Mouse (Mus musculus) midbrain, embryonic 15.5 days (tissue): ENCODE results near the gene St8sia1. TPM values are rescaled to one million over a fixed set of nuclear protein-coding genes. Genes with fewer than 3 reads are reported as not detected.
A peak's percentile ranks its signal among the peaks of the same experiment; 100 is the strongest.
"Not testable (repeated sequence)": the region's sequence is repeated elsewhere in the genome, so short reads cannot be mapped to it uniquely, and the experiment has no call there.

Source experiments
- ATAC-seq: fragments of 200-750 bp; cut with Nextera tagmentation; replicated peaks from 2 replicates; pipeline ENCODE4 v1.8.0; 2017; ENCODE audit warnings: moderate TSS enrichment
- H3K27ac ChIP-seq: fragments of 300-500 bp; sonication (generic); 2 replicates; pipeline ENCODE4 v1.5.1; 2015; ENCODE audit warnings: mild to moderate bottlenecking, inconsistent platforms
- H3K27me3 ChIP-seq: fragments of 300-500 bp; sonication (generic); replicated peaks from 2 replicates; pipeline ENCODE4 v1.6.1; 2015; ENCODE audit warnings: inconsistent platforms
- H3K36me3 ChIP-seq: fragments of 300-500 bp; sonication (generic); replicated peaks from 2 replicates; pipeline ENCODE4 v1.6.1; 2015; ENCODE audit warnings: inconsistent platforms
- H3K4me1 ChIP-seq: fragments of 300-500 bp; sonication (generic); 2 replicates; pipeline ENCODE4 v1.6.1; 2015; ENCODE audit warnings: inconsistent platforms
- H3K4me2 ChIP-seq: fragments of 300-500 bp; sonication (generic); 2 replicates; pipeline ENCODE4 v1.6.1; 2015; ENCODE audit warnings: inconsistent platforms, mild to moderate bottlenecking, moderate library complexity
- H3K4me3 ChIP-seq: fragments of 300-500 bp; sonication (generic); 2 replicates; pipeline ENCODE4 v1.5.1; 2015; ENCODE audit warnings: mild to moderate bottlenecking, inconsistent platforms
- H3K9ac ChIP-seq: fragments of 300-500 bp; sonication (generic); 2 replicates; pipeline ENCODE4 v1.6.1; 2015; ENCODE audit warnings: mild to moderate bottlenecking, inconsistent platforms
- H3K9me3 ChIP-seq: fragments of 300-500 bp; sonication (generic); 2 replicates; pipeline ENCODE4 v1.6.1; 2016; ENCODE audit warnings: inconsistent platforms
- WGBS: fragments of 180-500 bp; shearing (Covaris S2); methylation state at CpG from one replicate; pipeline ENCODE4 v1.1.7; 2015; ENCODE audit warnings: mixed read lengths; 5-methylcytosine and 5-hydroxymethylcytosine counted together
- polyA plus RNA-seq: library from polyadenylated mRNA; unstranded; fragments of >200 nt; fragmentation: Nextera tagmentation; extraction: Ambion mirVana; gene quantifications from 2 replicates; pipeline ENCODE4 v1.2.1, GENCODE M21; 2015

Gene St8sia1
- 8.8 and 9.2 TPM in 2 replicates for polyA plus RNA-seq

GRCm38 (mm10) chr6:142964076-142964530, at the start of gene St8sia1:
TSS of gene St8sia1 (minus strand) at chr6:142964452.
- H3K36me3 ChIP-seq = no peaks in the 10 kb centered on the region
- H3K27me3 ChIP-seq = no peaks in the 10 kb centered on the region
- peak within 1 kb of the TSS; percentile 94 for H3K9ac ChIP-seq
- under 1% methylated on average over 45 of the region's 45 CpGs for WGBS
- ATAC-seq = peak; percentile 78
- peaks cover 40% of the 10 kb centered on the region for H3K4me1 ChIP-seq
- H3K4me2 ChIP-seq = peak within 1 kb of the TSS; percentile 65
- H3K27ac ChIP-seq = peak within 1 kb of the TSS; percentile 99
- H3K4me3 ChIP-seq = peak within 1 kb of the TSS; percentile 86
- H3K9me3 ChIP-seq = no peaks in the 10 kb centered on the region

GRCm38 (mm10) chr6:143012513-143013215, 48.4 kb upstream of the St8sia1 start:
- H3K9ac ChIP-seq = no peak overlapping the region
- H3K27ac ChIP-seq = no peak overlapping the region
- ATAC-seq = no peak
- peaks cover 40% of the 10 kb centered on the region for H3K36me3 ChIP-seq
- no peaks in the 10 kb centered on the region for H3K9me3 ChIP-seq
- 96% methylated on average over 15 of the region's 15 CpGs for WGBS
- no peak overlapping the region for H3K4me3 ChIP-seq
- no peaks in the 10 kb centered on the region for H3K4me1 ChIP-seq
- H3K27me3 ChIP-seq = no peaks in the 10 kb centered on the region
- no peak overlapping the region for H3K4me2 ChIP-seq

DNA sequence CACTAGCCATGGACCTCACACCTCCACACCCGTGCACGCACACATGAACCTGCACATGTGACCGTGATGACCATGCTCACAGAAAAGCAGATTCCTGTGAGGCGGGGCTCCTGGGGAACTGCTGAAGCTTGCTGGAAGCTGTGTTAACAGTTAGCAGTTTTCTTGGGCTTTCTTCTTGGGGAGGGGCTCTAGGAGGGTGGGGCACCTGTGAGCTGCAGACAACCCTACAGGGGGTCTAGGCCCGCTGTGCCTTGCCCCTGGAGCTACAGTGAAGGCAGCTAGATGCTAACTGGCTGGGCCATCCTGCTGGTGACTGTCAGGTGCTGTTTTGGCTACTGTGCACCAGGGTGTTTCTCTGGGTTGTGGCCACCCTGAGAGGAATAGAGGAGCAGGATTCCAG, 44.6 kb upstream of the St8sia1 start:
- no peak for ATAC-seq
- Histone ChIP-seq H3K9ac (no peak overlapping the region), H3K36me3 (peaks cover 31% of the 10 kb centered on the region), H3K9me3 (no peaks in the 10 kb centered on the region), H3K27ac (no peak overlapping the region), H3K4me1 (no peaks in the 10 kb centered on the region), H3K4me2 (no peak overlapping the region), H3K4me3 (no peak overlapping the region), H3K27me3 (no peaks in the 10 kb centered on the region)
- WGBS = 85% methylated on average over 5 of the region's 5 CpGs

- H3K27ac ChIP-seq, H3K9me3 ChIP-seq, H3K36me3 ChIP-seq, H3K27me3 ChIP-seq, H3K4me1 ChIP-seq, H3K9ac ChIP-seq, ATAC-seq, H3K4me2 ChIP-seq, H3K4me3 ChIP-seq: not testable (repeated sequence)
- 91% methylated on average over 9 of the region's 9 CpGs for WGBS
These were observed 41.0 kb upstream of the St8sia1 start for GRCm38 (mm10) chr6:143005209-143005608.

- 78% methylated on average over 9 of the region's 9 CpGs for WGBS
- Histone ChIP-seq H3K4me1 (no peaks in the 10 kb centered on the region), H3K27me3 (no peaks in the 10 kb centered on the region), H3K36me3 (0 out of 2 replicates have a peak, but pooled peaks cover 2% of the 10 kb centered on the region), H3K4me2 (no peak overlapping the region), H3K27ac (no peak overlapping the region), H3K9me3 (no peaks in the 10 kb centered on the region), H3K4me3 (no peak overlapping the region), H3K9ac (no peak overlapping the region)
- no peak for ATAC-seq
These were observed 40.5 kb upstream of the St8sia1 start for GRCm38 (mm10) chr6:143004801-143005200.

GRCm38 (mm10) chr6:142998221-142998999, 34.2 kb upstream of the St8sia1 start:
- H3K9ac ChIP-seq = no peak overlapping the region
- H3K4me2 ChIP-seq = no peak overlapping the region
- ATAC-seq = no peak
- H3K36me3 ChIP-seq = no peaks in the 10 kb centered on the region
- no peak overlapping the region for H3K4me3 ChIP-seq
- H3K27ac ChIP-seq = no peak overlapping the region
- H3K4me1 ChIP-seq = peaks cover 11% of the 10 kb centered on the region
- no peaks in the 10 kb centered on the region for H3K27me3 ChIP-seq
- WGBS = 66% methylated on average over 12 of the region's 12 CpGs
- H3K9me3 ChIP-seq = no peaks in the 10 kb centered on the region

- Histone ChIP-seq H3K9me3 (no peaks in the 10 kb centered on the region), H3K9ac (no peak overlapping the region), H3K4me2 (no peak overlapping the region), H3K27me3 (no peaks in the 10 kb centered on the region), H3K4me3 (no peak overlapping the region), H3K36me3 (no peaks in the 10 kb centered on the region), H3K4me1 (peaks cover 22% of the 10 kb centered on the region), H3K27ac (no peak overlapping the region)
- ATAC-seq = no peak
- WGBS = 69% methylated on average over 3 of the region's 3 CpGs
These were observed 32.6 kb upstream of the St8sia1 start for GRCm38 (mm10) chr6:142996887-142997286.

DNA sequence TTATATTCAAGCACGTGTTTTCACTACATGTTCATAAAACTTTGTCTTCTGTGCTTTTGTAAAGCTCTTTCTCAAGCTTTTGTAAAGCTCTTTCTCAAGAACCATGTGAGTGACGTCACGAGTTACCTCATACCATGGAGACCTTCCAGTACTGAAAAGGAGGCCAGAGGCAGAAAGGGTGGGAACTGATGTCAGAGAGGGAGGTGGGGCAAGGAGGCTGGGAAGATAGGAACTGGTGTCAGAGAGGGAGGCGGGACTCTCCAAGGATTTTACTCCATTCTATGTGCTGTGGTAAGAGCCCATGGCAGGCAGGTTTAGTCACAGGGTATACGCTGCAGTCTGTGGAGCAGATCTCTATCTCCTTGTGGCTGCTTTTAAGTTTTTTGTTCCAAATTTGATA, 31.3 kb upstream of the St8sia1 start:
- no peak overlapping the region for H3K9ac ChIP-seq
- ATAC-seq = no peak
- H3K27me3 ChIP-seq = no peaks in the 10 kb centered on the region
- peaks cover 32% of the 10 kb centered on the region for H3K4me1 ChIP-seq
- H3K9me3 ChIP-seq = no peaks in the 10 kb centered on the region
- no peak overlapping the region for H3K4me3 ChIP-seq
- H3K36me3 ChIP-seq = no peaks in the 10 kb centered on the region
- H3K27ac ChIP-seq = no peak overlapping the region
- no peak overlapping the region for H3K4me2 ChIP-seq
- WGBS = 71% methylated on average over 5 of the region's 5 CpGs

DNA sequence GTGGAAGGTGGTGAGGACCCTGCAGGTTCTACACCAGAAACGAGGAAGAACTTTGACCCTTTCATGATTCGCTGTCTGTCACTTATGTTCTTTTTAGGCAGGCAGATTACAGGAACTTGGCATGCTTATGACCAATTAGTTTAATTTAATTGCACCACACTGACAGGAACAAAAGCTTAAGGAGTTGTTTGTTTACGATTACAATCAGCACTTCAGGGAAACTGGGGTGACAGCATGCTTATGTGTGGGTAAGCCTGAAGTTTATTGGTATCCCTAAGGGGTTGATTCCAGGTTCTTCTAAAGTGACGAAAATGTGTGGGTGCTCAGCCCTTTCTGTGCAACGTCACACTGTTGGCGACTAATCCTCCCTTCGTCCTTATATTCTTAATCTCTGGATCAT, 30.6 kb upstream of the St8sia1 start:
- Histone ChIP-seq H3K4me2 (no peak overlapping the region), H3K4me3 (no peak overlapping the region), H3K9me3 (no peaks in the 10 kb centered on the region), H3K9ac (no peak overlapping the region), H3K4me1 (peaks cover 32% of the 10 kb centered on the region), H3K27ac (no peak overlapping the region), H3K36me3 (no peaks in the 10 kb centered on the region), H3K27me3 (no peaks in the 10 kb centered on the region)
- 53% methylated on average over 7 of the region's 7 CpGs for WGBS
- no peak for ATAC-seq

GRCm38 (mm10) chr6:142993705-142994698, 29.8 kb upstream of the St8sia1 start:
- WGBS = 17% methylated on average over 14 of the region's 14 CpGs
- H3K27ac ChIP-seq = peak overlapping the region; percentile 8; the same call in 1 of the 2 replicates
- peak; percentile 41; the same call in 1 of the 2 replicates for ATAC-seq

DNA sequence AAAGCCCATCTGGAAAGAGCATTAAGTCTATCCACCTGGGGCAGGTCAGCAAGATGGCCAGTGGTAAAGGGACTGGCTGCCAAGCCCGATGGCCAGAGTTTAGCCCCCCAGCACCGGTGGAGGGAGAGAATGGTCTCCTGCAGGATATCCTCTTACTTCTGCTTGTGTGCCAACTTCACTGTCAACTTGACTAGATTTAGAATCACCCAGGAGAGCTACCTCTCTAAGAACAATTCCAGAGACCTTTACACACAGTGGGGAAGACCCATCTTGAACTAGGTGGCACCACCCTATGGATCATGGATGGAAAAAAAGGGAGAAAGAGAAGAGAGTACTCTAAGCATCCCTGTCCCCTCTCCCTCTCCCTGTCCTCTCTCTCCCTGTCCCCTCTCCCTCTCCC, 28.7 kb upstream of the St8sia1 start:
- peak overlapping the region; percentile 8; the same call in 1 of the 2 replicates for H3K27ac ChIP-seq
- no peaks in the 10 kb centered on the region for H3K27me3 ChIP-seq
- no peak overlapping the region for H3K9ac ChIP-seq
- no peaks in the 10 kb centered on the region for H3K9me3 ChIP-seq
- no peak overlapping the region for H3K4me2 ChIP-seq
- 71% methylated on average over 2 of the region's 2 CpGs for WGBS
- ATAC-seq = no peak
- H3K36me3 ChIP-seq = no peaks in the 10 kb centered on the region
- peaks cover 32% of the 10 kb centered on the region for H3K4me1 ChIP-seq
- H3K4me3 ChIP-seq = no peak overlapping the region

More at GRCm38 (mm10) chr6:142993705-142994698, 29.8 kb upstream of the St8sia1 start:
- Histone ChIP-seq H3K36me3 (no peaks in the 10 kb centered on the region), H3K9me3 (no peaks in the 10 kb centered on the region), H3K4me2 (no peak overlapping the region), H3K4me3 (no peak overlapping the region), H3K4me1 (peaks cover 32% of the 10 kb centered on the region), H3K27me3 (no peaks in the 10 kb centered on the region), H3K9ac (no peak overlapping the region)
